ENCODE assay signal across 28 mouse cellular contexts in the genomic region with DNA sequence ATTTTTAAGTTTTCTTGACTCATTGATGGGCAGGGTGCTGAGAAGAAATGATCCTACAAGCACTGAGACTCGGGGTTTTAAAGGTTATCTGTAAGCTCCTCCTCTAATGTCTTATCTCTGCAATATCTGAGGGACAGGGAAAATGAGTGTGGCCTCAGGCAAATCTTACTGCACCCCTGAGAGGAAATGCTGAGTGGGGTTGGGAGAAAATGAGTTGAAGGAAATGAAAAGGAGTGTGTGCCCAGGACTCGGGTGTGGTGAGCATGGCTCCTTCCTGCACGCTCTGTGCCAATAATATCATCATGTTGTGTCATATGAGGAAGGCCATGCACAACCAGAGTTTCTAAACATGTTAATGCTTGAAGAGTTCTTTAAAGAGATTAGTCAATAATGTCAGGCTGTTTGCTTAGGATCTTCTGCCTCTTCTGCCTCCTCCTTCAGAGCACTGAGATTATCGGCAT. TPM values are rescaled to one million over a fixed set of nuclear protein-coding genes. Genes with fewer than 3 reads are reported as not detected.
DNase-seq lines count a peak whose midpoint lies in the region; ATAC-seq lines count a peak whose summit lies in the region.
"Had no signal": no experiment of that assay in that cellular context is flagged by ENCODE, and none has a peak within 500 bp of the region (broad histone marks: within the 10 kb centered on the region; RNA-seq: fewer than 3 reads in every experiment).

Gene Stfa3 (minus strand): TSS at position 51 of the 461 bp plus-strand sequence.

- H3K4me3 ChIP-seq in limb, embryonic 11.5 days (ENCODE audit: low read depth, low read length) = no peak within 1 kb of the TSS
- H3K4me3 ChIP-seq in limb, embryonic 10.5 days = no peak within 1 kb of the TSS
- no peak within 1 kb of the TSS for H3K4me3 ChIP-seq in embryonic facial prominence, embryonic 14.5 days (ENCODE audit: low read depth, low read length)
- H3K4me3 ChIP-seq in liver, embryonic 16.5 days (ENCODE audit: low read depth, low read length) = no peak within 1 kb of the TSS
- no peak within 1 kb of the TSS for H3K4me3 ChIP-seq in stomach, embryonic 16.5 days (replicated peaks; ENCODE audit: low read length)
- H3K4me3 ChIP-seq: forebrain, embryonic 10.5 days; heart, embryonic 10.5 days; hindbrain, embryonic 10.5 days; limb, embryonic 12.5 days; lung, embryonic 15.5 days; midbrain, embryonic 10.5 days had no signal

- peak; percentile 16 for DNase-seq in limb, embryonic 11.5 days (ENCODE audit: low spot score)
- no peak for DNase-seq in limb, embryonic 10.5 days (ENCODE audit: low spot score)
- no peak for DNase-seq in embryonic facial prominence, embryonic 14.5 days (ENCODE audit: low spot score)
- DNase-seq in urinary bladder, adult 2 months (ENCODE audit: low spot score) = no peak
- no peak for DNase-seq in spleen, adult 18-20 months
- DNase-seq: adrenal gland, adult 8-10 months; cerebellum, adult 2 months; cerebellum, postnatal 25 days; forebrain, postnatal 0 days; kidney, adult 9 months; kidney, postnatal 14 days; lung, postnatal 4 days; right cerebral cortex, adult 18-20 months; right cerebral cortex, postnatal 4 days had no signal

- H3K27me3 ChIP-seq in limb, embryonic 11.5 days (ENCODE audit: control insufficient read depth, insufficient read depth, low read length) = no peaks in the 10 kb centered on the region
- no peaks in the 10 kb centered on the region for H3K27me3 ChIP-seq in limb, embryonic 10.5 days (ENCODE audit: low read depth, poor library complexity, severe bottlenecking)
- no peaks in the 10 kb centered on the region for H3K27me3 ChIP-seq in embryonic facial prominence, embryonic 14.5 days (replicated peaks; ENCODE audit: control insufficient read depth, insufficient read depth, low read length)
- H3K27me3 ChIP-seq in liver, embryonic 16.5 days (ENCODE audit: control insufficient read depth, insufficient read depth, low read depth, low read length) = no peaks in the 10 kb centered on the region
- H3K27me3 ChIP-seq in stomach, embryonic 16.5 days (ENCODE audit: control insufficient read depth, insufficient read depth, low read length) = no peaks in the 10 kb centered on the region
- H3K27me3 ChIP-seq: limb, embryonic 12.5 days; lung, embryonic 15.5 days had no signal

- no peak within 1 kb of the TSS for H3K4me2 ChIP-seq in limb, embryonic 11.5 days (ENCODE audit: low read depth, severe bottlenecking)
- no peak within 1 kb of the TSS for H3K4me2 ChIP-seq in embryonic facial prominence, embryonic 14.5 days (ENCODE audit: low read depth, low read length)
- no peak within 1 kb of the TSS for H3K4me2 ChIP-seq in liver, embryonic 16.5 days (ENCODE audit: low read depth, low read length)
- no peak within 1 kb of the TSS for H3K4me2 ChIP-seq in stomach, embryonic 16.5 days (ENCODE audit: low read depth, low read length)
- H3K4me2 ChIP-seq: limb, embryonic 12.5 days; lung, embryonic 15.5 days had no signal

- H3K27ac ChIP-seq in limb, embryonic 11.5 days (replicated peaks; ENCODE audit: low read depth, low read length) = no peak within 1 kb of the TSS
- no peak within 1 kb of the TSS for H3K27ac ChIP-seq in limb, embryonic 10.5 days
- no peak within 1 kb of the TSS for H3K27ac ChIP-seq in embryonic facial prominence, embryonic 14.5 days (replicated peaks; ENCODE audit: low read depth, low read length)
- no peak within 1 kb of the TSS for H3K27ac ChIP-seq in liver, embryonic 16.5 days (ENCODE audit: low read length)
- peak within 1 kb of the TSS; percentile 75 for H3K27ac ChIP-seq in stomach, embryonic 16.5 days (ENCODE audit: low read length)
- H3K27ac ChIP-seq: forebrain, embryonic 10.5 days; heart, embryonic 10.5 days; hindbrain, embryonic 10.5 days; limb, embryonic 12.5 days; lung, embryonic 15.5 days; midbrain, embryonic 10.5 days had no signal

- ATAC-seq in limb, embryonic 11.5 days (ENCODE audit: insufficient number of reproducible peaks, low FRiP score, low TSS enrichment, low read depth) = no peak
- no peak for ATAC-seq in embryonic facial prominence, embryonic 14.5 days (ENCODE audit: low read depth)
- ATAC-seq in liver, embryonic 16.5 days (ENCODE audit: low read depth) = no peak
- peak; percentile 62 for ATAC-seq in stomach, embryonic 16.5 days (ENCODE audit: insufficient read depth, low FRiP score)
- ATAC-seq: forebrain, postnatal 0 days; hindbrain, embryonic 16.5 days; intestine, embryonic 16.5 days; midbrain, embryonic 16.5 days; Patski had no signal

- H3K4me1 ChIP-seq in limb, embryonic 11.5 days (ENCODE audit: control insufficient read depth, insufficient read depth, low read length) = no peaks in the 10 kb centered on the region
- no peaks in the 10 kb centered on the region for H3K4me1 ChIP-seq in limb, embryonic 10.5 days
- H3K4me1 ChIP-seq in embryonic facial prominence, embryonic 14.5 days (ENCODE audit: control insufficient read depth, insufficient read depth, low read length) = no peaks in the 10 kb centered on the region
- H3K4me1 ChIP-seq in liver, embryonic 16.5 days (ENCODE audit: control insufficient read depth, low read depth, low read length) = no peaks in the 10 kb centered on the region
- H3K4me1 ChIP-seq in stomach, embryonic 16.5 days (ENCODE audit: control insufficient read depth, insufficient read depth, low read length) = no peaks in the 10 kb centered on the region
- H3K4me1 ChIP-seq: heart, embryonic 10.5 days; hindbrain, embryonic 10.5 days; limb, embryonic 12.5 days; lung, embryonic 15.5 days had no signal

- no peaks in the 10 kb centered on the region for H3K36me3 ChIP-seq in limb, embryonic 11.5 days (ENCODE audit: control insufficient read depth, insufficient read depth, low read length)
- no peaks in the 10 kb centered on the region for H3K36me3 ChIP-seq in limb, embryonic 10.5 days
- no peaks in the 10 kb centered on the region for H3K36me3 ChIP-seq in embryonic facial prominence, embryonic 14.5 days (ENCODE audit: control insufficient read depth, insufficient read depth, low read length)
- H3K36me3 ChIP-seq in liver, embryonic 16.5 days (ENCODE audit: control insufficient read depth, insufficient read depth) = no peaks in the 10 kb centered on the region
- no peaks in the 10 kb centered on the region for H3K36me3 ChIP-seq in stomach, embryonic 16.5 days (ENCODE audit: control insufficient read depth, insufficient read depth, low read length)
- H3K36me3 ChIP-seq: forebrain, embryonic 10.5 days; G1E; heart, embryonic 10.5 days; hindbrain, embryonic 10.5 days; limb, embryonic 12.5 days; lung, embryonic 15.5 days; midbrain, embryonic 10.5 days had no signal

- H3K9me3 ChIP-seq in limb, embryonic 11.5 days (ENCODE audit: control insufficient read depth, low read length) = no peaks in the 10 kb centered on the region
- H3K9me3 ChIP-seq in limb, embryonic 10.5 days (replicated peaks) = no peaks in the 10 kb centered on the region
- no peaks in the 10 kb centered on the region for H3K9me3 ChIP-seq in embryonic facial prominence, embryonic 14.5 days (ENCODE audit: control insufficient read depth, low read length)
- no peaks in the 10 kb centered on the region for H3K9me3 ChIP-seq in liver, embryonic 16.5 days (replicated peaks; ENCODE audit: control insufficient read depth, low read length)
- H3K9me3 ChIP-seq in stomach, embryonic 16.5 days (replicated peaks; ENCODE audit: control insufficient read depth, low read length) = no peaks in the 10 kb centered on the region
- H3K9me3 ChIP-seq: forebrain, embryonic 10.5 days; G1E; heart, embryonic 10.5 days; hindbrain, embryonic 10.5 days; limb, embryonic 12.5 days; lung, embryonic 15.5 days; midbrain, embryonic 10.5 days had no signal

- no peak within 1 kb of the TSS for H3K9ac ChIP-seq in limb, embryonic 11.5 days (ENCODE audit: low read length)
- no peak within 1 kb of the TSS for H3K9ac ChIP-seq in embryonic facial prominence, embryonic 14.5 days (ENCODE audit: low read depth, low read length)
- H3K9ac ChIP-seq in liver, embryonic 16.5 days (ENCODE audit: low read depth, low read length) = no peak within 1 kb of the TSS
- H3K9ac ChIP-seq in stomach, embryonic 16.5 days (ENCODE audit: low read length) = no peak within 1 kb of the TSS
- H3K9ac ChIP-seq: forebrain, postnatal 0 days; limb, embryonic 12.5 days; lung, embryonic 15.5 days had no signal

- 79% methylated on average over 4 of the region's 4 CpGs for WGBS in limb, embryonic 11.5 days
- WGBS in limb, embryonic 10.5 days = 90% methylated on average over 4 of the region's 4 CpGs
- WGBS in embryonic facial prominence, embryonic 14.5 days = 68% methylated on average over 4 of the region's 4 CpGs
- 53% methylated on average over 4 of the region's 4 CpGs for WGBS in liver, embryonic 16.5 days (ENCODE audit: insufficient replicate concordance)
- WGBS in stomach, embryonic 16.5 days = 62% methylated on average over 4 of the region's 4 CpGs

RNA-seq across cellular contexts. Expression of gene Stfa3, which starts in this region (rescaled TPM):
- not detected in 2 replicates for polyA plus RNA-seq in limb, embryonic 11.5 days (2014; fragmentation: Nextera tagmentation; extraction: Ambion mirVana)
- polyA plus RNA-seq in limb, embryonic 10.5 days (2016; fragmentation: Nextera tagmentation; extraction: Ambion mirVana) = not detected in 2 replicates
- 17.0 and 42.9 TPM in 2 replicates for polyA plus RNA-seq in embryonic facial prominence, embryonic 14.5 days (2014; fragmentation: Nextera tagmentation; extraction: Ambion mirVana)
- 99.4 and 110 TPM in 2 replicates for polyA plus RNA-seq in liver, embryonic 16.5 days (2015; fragmentation: Nextera tagmentation; extraction: Ambion mirVana)
- 17.3 and 27.0 TPM in 2 replicates for polyA plus RNA-seq in stomach, embryonic 16.5 days (2015; fragmentation: Nextera tagmentation; extraction: Ambion mirVana)
- 0.23 TPM in 1 of 2 replicates, not detected in the other for polyA plus RNA-seq in urinary bladder, adult 2 months (2012; rRNA removed)
- polyA plus RNA-seq: cerebellum, adult 2 months; forebrain, embryonic 10.5 days; forebrain, postnatal 0 days; G1E; heart, embryonic 10.5 days; hindbrain, embryonic 10.5 days; midbrain, embryonic 10.5 days; neural tube, embryonic 14.5 days; Patski had no signal

Comparison
In these comparisons a context has a peak if more than half of its experiments do, and no peak if none do; other contexts are left out.
1. RNA of gene Stfa3 (polyA plus RNA-seq): 99.4 to 110 TPM in liver, embryonic 16.5 days, 17.0 to 42.9 TPM in embryonic facial prominence, embryonic 14.5 days and 17.3 to 27.0 TPM in stomach, embryonic 16.5 days; 0.23 TPM in urinary bladder, adult 2 months, not detected in limb, embryonic 11.5 days and not detected in limb, embryonic 10.5 days; every median in the first group is over 10 times any median in the second.
2. Peak in DNase-seq in limb, embryonic 11.5 days; RNA of the gene not detected or under 1 TPM.